Mouse (Mus musculus) left cerebral cortex, adult 18-20 months (tissue): ENCODE measurements around the gene Tmem115. TPM values are rescaled to one million over a fixed set of nuclear protein-coding genes. Genes with fewer than 3 reads are reported as not detected.

Experiments
- DNase-seq, 2 experiments: peaks; one replicate each; pipeline ENCODE4 v3.0.0; 2021 to 2022; ENCODE audit warnings: low spot score in 2 of 2, mixed read lengths in 1 of 2
- long read RNA-seq, 2 experiments: library from polyadenylated mRNA; stranded (forward); transcript quantifications; one replicate each; pipeline ENCODE4 v2.0.0; 2021
- total RNA-seq, 2 experiments: library from RNA; stranded (reverse); gene quantifications; 2 replicates each; pipeline ENCODE4 v1.2.3; 2021

Gene Tmem115
- total RNA-seq = 10 to 100 TPM; 36.0 to 38.5 TPM
- long read RNA-seq, experiment 1, transcript Tmem115-201 (2 exons, 2,194 nt) = major isoform, 72 of 75 reads
- long read RNA-seq, experiment 1, partial matches to known transcripts = 3 of 75 reads
- long read RNA-seq, experiment 1, other reads (novel, unspliced or antisense) = 0 of 75 reads
- long read RNA-seq, experiment 2, transcript Tmem115-201 (2 exons, 2,194 nt) = major isoform, 63 of 64 reads
- long read RNA-seq, experiment 2, partial matches to known transcripts = 1 of 64 reads
- long read RNA-seq, experiment 2, other reads (novel, unspliced or antisense) = 0 of 64 reads

GRCm38 (mm10) chr9:107533791-107534407 lies at the start of gene Tmem115:
TSS of gene Tmem115 (plus strand) at chr9:107533945.
- DNase-seq = peak; percentile 88 to 94

GRCm38 (mm10) chr9:107484302-107484701 lies 49.4 kb upstream of the Tmem115 start:
- DNase-seq = peak in 1 of 2 experiments; percentile 12

GRCm38 (mm10) chr9:107484766-107485165 lies 49.0 kb upstream of the Tmem115 start:
- DNase-seq = no peak

- DNase-seq = no peak
These were observed 47.7 kb upstream of the Tmem115 start for GRCm38 (mm10) chr9:107486086-107486485.

GRCm38 (mm10) chr9:107486507-107487225 lies 47.1 kb upstream of the Tmem115 start:
- DNase-seq = no peak

- DNase-seq = no peak
These were observed 43.6 kb upstream of the Tmem115 start for GRCm38 (mm10) chr9:107490146-107490545.

- DNase-seq = no peak
These were observed 43.1 kb upstream of the Tmem115 start for GRCm38 (mm10) chr9:107490625-107491024.

GRCm38 (mm10) chr9:107493511-107493910 lies 40.2 kb upstream of the Tmem115 start:
- no peak for DNase-seq

GRCm38 (mm10) chr9:107494238-107494637 lies 39.5 kb upstream of the Tmem115 start:
- no peak for DNase-seq

- DNase-seq = no peak
These were observed 37.4 kb upstream of the Tmem115 start for GRCm38 (mm10) chr9:107496359-107496758.

- no peak for DNase-seq
These were observed 32.9 kb upstream of the Tmem115 start for GRCm38 (mm10) chr9:107500708-107501286.

GRCm38 (mm10) chr9:107502131-107502846 lies 31.5 kb upstream of the Tmem115 start:
- no peak for DNase-seq

GRCm38 (mm10) chr9:107504662-107505537 lies 28.8 kb upstream of the Tmem115 start:
- DNase-seq = no peak

- peak; percentile 38 to 52 for DNase-seq
These were observed 25.5 kb upstream of the Tmem115 start for GRCm38 (mm10) chr9:107508266-107508665.

- DNase-seq = no peak
These were observed 23.2 kb upstream of the Tmem115 start for GRCm38 (mm10) chr9:107510384-107511100.

GRCm38 (mm10) chr9:107511436-107511835 lies 22.3 kb upstream of the Tmem115 start:
- no peak for DNase-seq

- no peak for DNase-seq
These were observed 21.4 kb upstream of the Tmem115 start for GRCm38 (mm10) chr9:107512326-107512725.

- DNase-seq = peak; percentile 88 to 92
These were observed 19.3 kb upstream of the Tmem115 start for GRCm38 (mm10) chr9:107514303-107514955.

- DNase-seq = no peak
These were observed 13.4 kb upstream of the Tmem115 start for GRCm38 (mm10) chr9:107520331-107520730.
